Mouse (Mus musculus): ENCODE data around the gene Caprin1. TPM values are rescaled to one million over a fixed set of nuclear protein-coding genes. Genes with fewer than 3 reads are reported as not detected.

The Caprin1 gene
- polyA plus RNA-seq, 1 experiment from 2014 or later, result 269 TPM

DNA sequence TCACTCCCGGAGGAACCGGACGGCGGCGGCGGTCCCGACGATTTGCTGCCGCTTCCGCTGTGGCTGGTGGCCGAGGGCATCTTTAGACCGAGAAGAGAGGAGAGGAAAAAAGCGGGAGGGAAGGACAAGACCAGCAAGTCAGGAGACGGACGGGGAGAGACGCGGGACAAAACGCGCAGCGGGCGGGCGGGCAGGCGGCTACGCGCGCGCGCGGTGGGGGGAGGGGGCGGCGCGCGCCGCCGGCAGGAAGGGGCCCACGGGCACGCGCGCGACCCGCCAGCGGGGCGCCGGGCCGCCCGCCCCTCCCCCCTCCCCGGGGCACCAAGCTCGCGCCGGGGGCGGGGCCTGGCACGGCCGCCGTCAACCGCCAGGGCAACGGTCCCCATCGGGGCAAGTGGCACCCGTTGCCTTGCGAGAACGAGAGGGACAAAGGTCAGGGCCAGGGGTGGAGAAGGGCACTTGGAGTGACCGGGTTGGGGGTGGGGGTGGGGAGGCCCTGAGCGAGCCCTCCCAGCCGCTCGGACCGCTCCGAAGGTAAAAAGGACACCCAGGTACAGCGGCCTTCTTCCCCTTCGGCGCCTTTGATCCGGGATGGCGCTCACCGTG is 485 bp downstream of the Caprin1 start:
- no peaks in the 10 kb centered on the region for H3K27me3 ChIP-seq
- POLR2A ChIA-PET, result no interaction called here

GRCm38 (mm10) chr2:103796211-103796860 is 1.1 kb downstream of the Caprin1 start:
- no peaks in the 10 kb centered on the region for H3K27me3 ChIP-seq
- POLR2A ChIA-PET, result no interaction called here
- ATAC-seq (peak; percentile 34), DNase-seq (ENCODE audit: low read depth, low spot score) (no peak)
- CTCF ChIA-PET, result no interaction called here
- TF ChIP-seq CTCF (IDR thresholded peaks at IDR 0.05), result no peak
- in situ Hi-C loops (cut with MboI; ENCODE audit: low pct_unique_long_range_greater_than_20kb), result no loop called here

More for the DNA sequence above, 485 bp downstream of the Caprin1 start:
- CTCF ChIA-PET, result no interaction called here
- DNase-seq (ENCODE audit: low read depth, low spot score) (no peak), ATAC-seq (peak; percentile 67)
- in situ Hi-C loops (cut with MboI; ENCODE audit: low pct_unique_long_range_greater_than_20kb), result no loop called here
- no peak for TF ChIP-seq CTCF (IDR thresholded peaks at IDR 0.05)

GRCm38 (mm10) chr2:103795843-103796210 is 1.6 kb downstream of the Caprin1 start:
- POLR2A ChIA-PET, result no interaction called here
- no peaks in the 10 kb centered on the region for H3K27me3 ChIP-seq
- DNase-seq (ENCODE audit: low read depth, low spot score), result no peak
- in situ Hi-C loops (cut with MboI; ENCODE audit: low pct_unique_long_range_greater_than_20kb), result no loop called here
- no peak for TF ChIP-seq CTCF (IDR thresholded peaks at IDR 0.05)
- peak; percentile 41 for ATAC-seq
- CTCF ChIA-PET, result no interaction called here

DNA sequence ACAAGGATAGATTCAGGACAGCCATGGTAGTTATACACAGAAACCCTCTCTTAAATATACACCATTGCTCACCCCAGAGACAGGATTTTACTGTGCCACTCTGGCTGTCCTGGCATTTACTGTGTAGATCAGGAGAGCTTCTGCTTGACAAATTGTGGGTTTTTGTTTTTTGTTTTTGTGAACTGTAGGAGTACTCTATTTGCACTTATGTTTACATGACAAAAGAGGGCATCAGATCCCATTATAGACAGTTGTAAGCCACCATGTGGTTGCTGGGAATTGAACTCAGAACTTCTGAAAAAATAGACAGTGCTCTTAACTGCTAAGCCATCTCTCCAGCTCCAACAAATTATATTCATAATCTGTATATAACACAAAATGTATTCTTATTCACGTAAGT is 5.4 kb downstream of the Caprin1 start:
- no peak for TF ChIP-seq CTCF (IDR thresholded peaks at IDR 0.05)
- in situ Hi-C loops (cut with MboI; ENCODE audit: low pct_unique_long_range_greater_than_20kb), result no loop called here
- no peaks in the 10 kb centered on the region for H3K27me3 ChIP-seq
- ATAC-seq (no peak), DNase-seq (ENCODE audit: low read depth, low spot score) (no peak)
- ChIA-PET POLR2A (interaction anchor here (0.6 kb wide), 1 partner anchor 407 kb away, joined by 4 read pairs; no protein-coding TSS in a partner anchor), CTCF (no interaction called here)

- no peaks in the 10 kb centered on the region for H3K27me3 ChIP-seq
- in situ Hi-C loops (cut with MboI; ENCODE audit: low pct_unique_long_range_greater_than_20kb), result no loop called here
- DNase-seq (ENCODE audit: low read depth, low spot score) (no peak), ATAC-seq (no peak)
- POLR2A ChIA-PET, result interaction anchor here (0.6 kb wide), 1 partner anchor 199 kb away, joined by 4 read pairs; no protein-coding TSS in a partner anchor
- CTCF ChIA-PET, result interaction anchor here (0.9 to 1.6 kb wide), 3 partner anchors 13 to 41 kb away, joined by 3 to 4 read pairs (median 3); no protein-coding TSS in a partner anchor
- TF ChIP-seq CTCF (IDR thresholded peaks at IDR 0.05), result no peak
These were observed 11.7 kb downstream of the Caprin1 start for GRCm38 (mm10) chr2:103785735-103786134.

DNA sequence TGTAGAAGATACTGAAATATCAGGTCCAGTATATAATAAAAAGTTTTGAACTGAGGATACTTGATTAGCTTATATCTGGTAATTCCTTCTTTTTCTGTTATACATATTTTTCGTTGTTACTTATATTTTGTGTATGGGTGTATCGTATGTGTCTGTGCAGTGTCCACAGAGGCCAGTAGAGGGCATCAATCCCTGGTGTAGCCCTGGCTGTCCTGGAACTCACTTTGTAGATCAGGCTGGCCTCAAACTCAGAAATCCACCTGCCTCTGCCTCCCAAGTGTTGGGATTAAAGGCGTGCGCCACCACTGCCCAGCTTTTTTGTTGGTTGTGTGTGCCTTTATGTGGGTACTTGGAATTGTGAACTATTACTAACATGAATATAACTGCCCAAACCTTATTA is 12.8 kb downstream of the Caprin1 start:
- no peak for DNase-seq (ENCODE audit: low read depth, low spot score)
- POLR2A ChIA-PET, result no interaction called here
- peak; percentile 72 for TF ChIP-seq CTCF (IDR thresholded peaks at IDR 0.05)
- CTCF ChIA-PET, result interaction anchor here (0.8 to 1.7 kb wide), 7 partner anchors 9 to 237 kb away, joined by 3 to 6 read pairs (median 3); no protein-coding TSS in a partner anchor
- no peaks in the 10 kb centered on the region for H3K27me3 ChIP-seq
- in situ Hi-C loops (cut with MboI; ENCODE audit: low pct_unique_long_range_greater_than_20kb), result no loop called here
- no peak for ATAC-seq

GRCm38 (mm10) chr2:103762492-103762891 is 35.0 kb downstream of the Caprin1 start:
- POLR2A ChIA-PET, result no interaction called here
- DNase-seq (ENCODE audit: low read depth, low spot score) (no peak), ATAC-seq (no peak)
- in situ Hi-C loops (cut with MboI; ENCODE audit: low pct_unique_long_range_greater_than_20kb), result no loop called here
- TF ChIP-seq CTCF (IDR thresholded peaks at IDR 0.05), result no peak
- CTCF ChIA-PET, result interaction anchor here (1.5 to 1.7 kb wide), 2 partner anchors 10 to 22 kb away, joined by 4 read pairs; no protein-coding TSS in a partner anchor
- no peaks in the 10 kb centered on the region for H3K27me3 ChIP-seq

GRCm38 (mm10) chr2:103761993-103762392 is 35.5 kb downstream of the Caprin1 start:
- ATAC-seq (no peak), DNase-seq (ENCODE audit: low read depth, low spot score) (no peak)
- ChIA-PET POLR2A (no interaction called here), CTCF (interaction anchor here (1.7 kb wide), 1 partner anchor 10 kb away, joined by 4 read pairs; no protein-coding TSS in a partner anchor)
- no peak for TF ChIP-seq CTCF (IDR thresholded peaks at IDR 0.05)
- H3K27me3 ChIP-seq, result no peaks in the 10 kb centered on the region
- in situ Hi-C loops (cut with MboI; ENCODE audit: low pct_unique_long_range_greater_than_20kb), result no loop called here

DNA sequence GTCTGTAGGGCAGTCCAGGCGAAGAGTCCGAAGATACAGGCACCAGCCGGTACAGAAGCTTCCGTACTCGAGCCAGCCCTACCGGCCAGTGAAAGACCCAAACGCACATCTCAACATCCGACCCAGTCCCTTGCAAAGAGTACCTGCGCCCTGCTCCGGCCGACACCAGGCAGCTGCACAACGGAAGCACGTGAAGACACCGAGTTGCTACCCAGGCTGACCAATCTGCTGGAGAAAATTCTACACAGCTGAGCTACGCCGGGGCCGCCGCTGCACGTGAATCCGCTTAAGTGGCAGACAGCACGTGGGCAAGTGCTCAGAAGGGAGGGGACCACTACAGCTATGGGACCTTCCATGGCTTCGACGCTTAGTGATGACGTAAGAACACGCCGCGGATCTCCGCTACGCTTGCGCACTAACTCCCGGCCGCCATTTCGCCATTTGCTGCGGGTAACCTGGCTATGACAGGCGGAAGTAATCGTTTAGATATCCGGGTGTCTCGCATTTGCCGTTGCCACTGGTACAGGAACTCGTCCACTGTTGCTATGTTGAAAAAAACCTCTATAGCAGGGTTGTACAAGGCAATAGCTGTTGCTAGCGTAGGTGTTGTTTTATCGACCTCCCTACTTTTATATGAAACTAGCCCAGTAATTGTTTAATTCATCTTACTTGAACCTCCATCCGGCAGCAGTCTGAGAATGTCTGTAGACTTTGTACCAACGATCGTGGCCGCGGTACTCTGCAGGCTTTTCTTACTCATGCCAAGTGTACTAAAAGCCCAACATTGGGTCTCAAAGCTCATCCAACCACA is 36.3 kb downstream of the Caprin1 start, which contains the start of gene Nat10:
Nat10 (minus strand) TSS at position 365 of the 811 bp plus-strand sequence.
- ChIA-PET CTCF (interaction anchor here (1.3 kb wide), 1 partner anchor 88 kb away, joined by 3 read pairs; no protein-coding TSS in a partner anchor), POLR2A (interaction anchor here (1.4 kb wide), 1 partner anchor 50 kb away, joined by 3 read pairs; no protein-coding TSS in a partner anchor)
- TF ChIP-seq CTCF (IDR thresholded peaks at IDR 0.05), result no peak
- ATAC-seq (peak; percentile 83), DNase-seq (ENCODE audit: low read depth, low spot score) (peak; percentile 95)
- in situ Hi-C loops (cut with MboI; ENCODE audit: low pct_unique_long_range_greater_than_20kb), result no loop called here
- no peaks in the 10 kb centered on the region for H3K27me3 ChIP-seq

DNA sequence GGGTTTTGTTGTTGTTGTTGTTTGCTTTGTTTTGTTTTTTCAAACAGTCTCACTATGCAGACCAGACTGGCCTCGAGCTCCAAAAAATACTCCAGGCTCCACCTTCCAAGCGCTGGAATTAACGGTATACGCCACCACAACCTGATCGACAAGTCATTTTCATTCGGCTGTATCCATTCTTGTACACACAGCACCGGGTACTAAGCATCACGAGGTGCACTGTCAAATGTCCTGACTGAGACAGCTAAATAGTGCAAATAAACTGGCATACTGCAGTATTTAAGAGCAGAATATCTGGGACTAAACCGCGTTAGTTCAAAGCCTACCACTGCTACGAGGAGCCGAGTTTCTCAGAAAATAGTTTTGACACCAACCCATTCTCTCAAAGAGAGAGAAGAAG is 37.0 kb downstream of the Caprin1 start:
- peak; percentile 29 for ATAC-seq
- TF ChIP-seq CTCF (IDR thresholded peaks at IDR 0.05), result no peak
- ChIA-PET CTCF (interaction anchor here (1.3 kb wide), 1 partner anchor 89 kb away, joined by 3 read pairs; no protein-coding TSS in a partner anchor), POLR2A (interaction anchor here (1.4 kb wide), 1 partner anchor 49 kb away, joined by 3 read pairs; no protein-coding TSS in a partner anchor)
- in situ Hi-C loops (cut with MboI; ENCODE audit: low pct_unique_long_range_greater_than_20kb), result no loop called here
- no peak for DNase-seq (ENCODE audit: low read depth, low spot score)
- no peaks in the 10 kb centered on the region for H3K27me3 ChIP-seq

All from Patski (cell line).